ENCODE assay signal across 8 mouse cellular contexts in the genomic region with DNA sequence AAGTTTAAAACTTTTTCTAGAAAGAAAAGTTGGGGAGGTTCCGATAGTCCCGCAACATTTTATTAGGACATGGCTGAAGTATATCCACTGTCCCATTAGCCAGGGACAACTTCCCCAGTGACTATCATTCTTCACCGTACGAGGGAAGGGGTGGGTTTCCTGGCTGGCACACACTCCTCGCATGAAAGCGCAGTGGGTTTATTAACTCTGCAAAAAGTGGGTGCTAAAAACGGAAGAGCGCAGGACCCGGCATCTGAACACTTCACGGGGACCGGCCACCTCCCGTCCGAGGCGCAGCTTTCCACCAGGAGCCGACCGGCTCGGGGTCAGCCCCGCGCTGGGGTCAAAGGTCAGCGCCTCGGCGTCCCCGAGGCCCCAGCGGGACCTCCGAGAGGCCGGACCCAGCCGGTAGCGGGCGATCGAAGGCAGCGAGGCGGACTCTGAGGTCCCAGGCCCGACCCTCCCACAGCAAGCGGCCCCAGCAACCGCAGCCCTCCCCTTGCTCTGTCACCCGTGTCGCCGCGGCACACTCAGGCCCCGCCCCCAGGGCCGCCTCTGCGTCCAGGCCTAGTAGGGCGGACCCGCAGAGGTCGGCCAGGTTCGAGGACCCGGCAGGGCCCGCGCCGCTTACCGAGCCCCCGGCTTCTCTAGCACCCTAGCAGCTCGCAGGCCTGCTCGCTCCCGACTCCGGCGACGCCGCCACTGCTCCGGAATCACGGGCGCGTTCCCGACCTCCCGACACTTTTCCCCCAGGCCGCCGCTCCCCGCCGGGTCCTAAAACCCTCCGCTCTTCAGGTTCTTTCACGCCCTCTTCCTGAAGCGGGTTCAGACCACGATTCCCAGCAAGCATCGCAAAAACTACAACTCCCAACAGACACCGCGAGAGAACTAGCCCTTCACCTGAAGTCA. TPM values are rescaled to one million over a fixed set of nuclear protein-coding genes. Genes with fewer than 3 reads are reported as not detected.
DNase-seq lines count a peak whose midpoint lies in the region; ATAC-seq lines count a peak whose summit lies in the region.

A gene (minus strand): TSS at position 704 of the 909 bp plus-strand sequence.

- H3K27ac ChIP-seq in heart, embryonic 10.5 days, result peak within 1 kb of the TSS; percentile 99
- peak within 1 kb of the TSS; percentile 99 for H3K27ac ChIP-seq in kidney, embryonic 15.5 days

- H3K4me2 ChIP-seq in kidney, embryonic 15.5 days, result peak within 1 kb of the TSS; percentile 66

- peaks cover 8% of the 10 kb centered on the region; the same call in 1 of the 2 replicates for H3K4me1 ChIP-seq in heart, embryonic 10.5 days
- H3K4me1 ChIP-seq in kidney, embryonic 15.5 days, result peaks cover 12% of the 10 kb centered on the region

- WGBS in heart, embryonic 10.5 days, result 1% methylated on average over 76 of the region's 76 CpGs
- under 1% methylated on average over 76 of the region's 76 CpGs for WGBS in kidney, embryonic 15.5 days

- peaks cover 17% of the 10 kb centered on the region for H3K36me3 ChIP-seq in heart, embryonic 10.5 days
- H3K36me3 ChIP-seq in kidney, embryonic 15.5 days, result peaks cover 14% of the 10 kb centered on the region

- no peaks in the 10 kb centered on the region for H3K9me3 ChIP-seq in heart, embryonic 10.5 days
- H3K9me3 ChIP-seq in kidney, embryonic 15.5 days (replicated peaks), result peaks cover 10% of the 10 kb centered on the region

- peak within 1 kb of the TSS; percentile 79 for H3K4me3 ChIP-seq in heart, embryonic 10.5 days
- peak within 1 kb of the TSS; percentile 79 for H3K4me3 ChIP-seq in kidney, embryonic 15.5 days (replicated peaks)

- ATAC-seq in erythroblast, adult 5-6 weeks (replicated peaks; ENCODE audit: low FRiP score, poor library complexity, severe bottlenecking), result peak; percentile 94
- ATAC-seq in kidney, embryonic 15.5 days (replicated peaks; ENCODE audit: low FRiP score), result peak; percentile 97
- peak; percentile 86 for ATAC-seq in monocyte, adult 5-6 weeks (replicated peaks; ENCODE audit: insufficient number of reproducible peaks, low FRiP score, low TSS enrichment, poor library complexity, severe bottlenecking)

- DNase-seq in B cell, adult 2 months, result peak; percentile 95
- DNase-seq in brain, adult 2 months (ENCODE audit: low read depth, low spot score), result peak; percentile 99
- DNase-seq in heart, embryonic 10.5 days (ENCODE audit: low spot score), result peak; percentile 97
- peak; percentile 92 for DNase-seq in liver
- peak; percentile 90 to 94 for DNase-seq in spleen, postnatal 4 days (ENCODE audit: low spot score in 2 of 2)

- no peaks in the 10 kb centered on the region for H3K27me3 ChIP-seq in heart, embryonic 10.5 days (ENCODE audit: insufficient read depth, poor library complexity, severe bottlenecking)
- no peaks in the 10 kb centered on the region for H3K27me3 ChIP-seq in kidney, embryonic 15.5 days

- peak within 1 kb of the TSS; percentile 82 for H3K9ac ChIP-seq in kidney, embryonic 15.5 days

RNA-seq across cellular contexts. Expression of the gene that starts here (rescaled TPM):
- 0.42 and 1.3 TPM in 2 replicates for total RNA-seq in erythroblast, adult 5-6 weeks (2015; ENCODE audit: low replicate concordance)
- total RNA-seq in erythroblast, adult 5-6 weeks (2017; ENCODE audit: low replicate concordance), result 0.60 and 1.4 TPM in 2 replicates
- 16.0 and 16.6 TPM in 2 replicates for polyA plus RNA-seq in heart, embryonic 10.5 days (2016; fragmentation: Nextera tagmentation; extraction: Ambion mirVana)
- 18.6 and 18.8 TPM in 2 replicates for polyA plus RNA-seq in kidney, embryonic 15.5 days (2015; fragmentation: Nextera tagmentation; extraction: Ambion mirVana)
- total RNA-seq in monocyte, adult 5-6 weeks (2017), result 7.5 to 16.0 TPM (median 11.5 TPM) in 3 replicates

Comparison
In these comparisons a context has a peak if more than half of its experiments do, and no peak if none do; other contexts are left out.
1. Peak in every context shown above with its lines: DNase-seq, ATAC-seq, H3K4me3 ChIP-seq and H3K27ac ChIP-seq.